In genomic region chr17:34555483-34555882, GRCm38 (mm10) we compare ENCODE assay signal across 9 mouse cellular contexts. TPM values are rescaled to one million over a fixed set of nuclear protein-coding genes. Genes with fewer than 3 reads are reported as not detected.
A peak's percentile ranks its signal among the peaks of the same experiment; 100 is the strongest.
DNase-seq lines count a peak whose midpoint lies in the region; ATAC-seq lines count a peak whose summit lies in the region.
"Had no signal": no experiment of that assay in that cellular context is flagged by ENCODE, and none has a peak within 500 bp of the region (broad histone marks: within the 10 kb centered on the region; RNA-seq: fewer than 3 reads in every experiment).

No protein-coding gene starts in this region.

- H3K4me1 ChIP-seq in liver, embryonic 12.5 days, result peaks cover 7% of the 10 kb centered on the region
- H3K4me1 ChIP-seq in embryonic facial prominence, embryonic 14.5 days (ENCODE audit: control insufficient read depth, insufficient read depth, low read length), result no peaks in the 10 kb centered on the region
- H3K4me1 ChIP-seq: embryonic facial prominence, embryonic 15.5 days had no signal

- no peak overlapping the region for H3K4me3 ChIP-seq in liver, embryonic 12.5 days
- no peak overlapping the region for H3K4me3 ChIP-seq in embryonic facial prominence, embryonic 14.5 days (ENCODE audit: low read depth, low read length)
- H3K4me3 ChIP-seq: embryonic facial prominence, embryonic 15.5 days had no signal

- peaks cover 40% of the 10 kb centered on the region for H3K27me3 ChIP-seq in liver, embryonic 12.5 days (replicated peaks)
- no peaks in the 10 kb centered on the region for H3K27me3 ChIP-seq in embryonic facial prominence, embryonic 14.5 days (replicated peaks; ENCODE audit: control insufficient read depth, insufficient read depth, low read length)
- H3K27me3 ChIP-seq: embryonic facial prominence, embryonic 15.5 days had no signal

- no peak overlapping the region for H3K9ac ChIP-seq in liver, embryonic 12.5 days
- H3K9ac ChIP-seq in embryonic facial prominence, embryonic 14.5 days (ENCODE audit: low read depth, low read length), result no peak overlapping the region
- H3K9ac ChIP-seq: embryonic facial prominence, embryonic 15.5 days had no signal

- WGBS in liver, embryonic 12.5 days (ENCODE audit: insufficient replicate concordance), result 12% methylated on average over 5 of the region's 5 CpGs
- 29% methylated on average over 5 of the region's 5 CpGs for WGBS in embryonic facial prominence, embryonic 14.5 days

- H3K9me3 ChIP-seq in liver, embryonic 12.5 days (replicated peaks), result no peaks in the 10 kb centered on the region
- no peaks in the 10 kb centered on the region for H3K9me3 ChIP-seq in embryonic facial prominence, embryonic 14.5 days (ENCODE audit: control insufficient read depth, low read length)
- H3K9me3 ChIP-seq: embryonic facial prominence, embryonic 15.5 days had no signal

- no peak for ATAC-seq in liver, embryonic 12.5 days
- no peak for ATAC-seq in embryonic facial prominence, embryonic 14.5 days (ENCODE audit: low read depth)
- peak; percentile 88 for ATAC-seq in megakaryocyte progenitor cell, adult 5-6 weeks (replicated peaks; ENCODE audit: poor library complexity)

- no peaks in the 10 kb centered on the region for H3K36me3 ChIP-seq in liver, embryonic 12.5 days
- no peaks in the 10 kb centered on the region for H3K36me3 ChIP-seq in embryonic facial prominence, embryonic 14.5 days (ENCODE audit: control insufficient read depth, insufficient read depth, low read length)
- H3K36me3 ChIP-seq: embryonic facial prominence, embryonic 15.5 days had no signal

- peak; percentile 82 for DNase-seq in liver
- peak; percentile 73 for DNase-seq in brain, adult 2 months (ENCODE audit: low read depth, low spot score)
- peak; percentile 33 for DNase-seq in embryonic facial prominence, embryonic 14.5 days (ENCODE audit: low spot score)
- peak; percentile 49 for DNase-seq in heart, postnatal 25 days (ENCODE audit: low spot score)
- DNase-seq in layer of hippocampus, postnatal 14 days (ENCODE audit: low spot score in 2 of 2), result peak; percentile 54 to 71
- DNase-seq in spleen, postnatal 36 days (ENCODE audit: low spot score in 2 of 2), result peak; percentile 65 to 73

- no peak overlapping the region for H3K27ac ChIP-seq in liver, embryonic 12.5 days
- no peak overlapping the region for H3K27ac ChIP-seq in embryonic facial prominence, embryonic 14.5 days (replicated peaks; ENCODE audit: low read depth, low read length)
- H3K27ac ChIP-seq: embryonic facial prominence, embryonic 15.5 days had no signal

- intact Hi-C loops in heart, postnatal 25 days (cut with DNase I), result loop anchor here (5.0 kb wide), 2 partner anchors 62 to 118 kb away; partner anchors contain the start of gene Egfl8

- H3K4me2 ChIP-seq in liver, embryonic 12.5 days, result no peak overlapping the region
- no peak overlapping the region for H3K4me2 ChIP-seq in embryonic facial prominence, embryonic 14.5 days (ENCODE audit: low read depth, low read length)
- H3K4me2 ChIP-seq: embryonic facial prominence, embryonic 15.5 days had no signal

RNA-seq across cellular contexts. Expression of gene Notch4, which starts 8.6 kb away (rescaled TPM):
- 1.7 and 2.0 TPM in 2 replicates for polyA plus RNA-seq in liver, embryonic 12.5 days (2016; fragmentation: Nextera tagmentation; extraction: Ambion mirVana)
- polyA plus RNA-seq in embryonic facial prominence, embryonic 14.5 days (2014; fragmentation: Nextera tagmentation; extraction: Ambion mirVana), result 4.7 and 5.3 TPM in 2 replicates
- total RNA-seq in heart, postnatal 25 days (2021), result 10 to 100 TPM; 35.3 to 47.2 TPM
- total RNA-seq in layer of hippocampus, postnatal 14 days (2021), result 10 to 100 TPM; 12.8 to 16.7 TPM
- 0.17 and 0.39 TPM in 2 replicates for total RNA-seq in megakaryocyte progenitor cell, adult 5-6 weeks (2015)
- total RNA-seq in megakaryocyte progenitor cell, adult 5-6 weeks (2017), result under 0.01 and 0.14 TPM in 2 replicates

RNA-seq across cellular contexts. Expression of gene Gpsm3, which starts 34.1 kb away (rescaled TPM):
- polyA plus RNA-seq in liver, embryonic 12.5 days (2016; fragmentation: Nextera tagmentation; extraction: Ambion mirVana), result 10.7 and 11.0 TPM in 2 replicates
- polyA plus RNA-seq in embryonic facial prominence, embryonic 14.5 days (2014; fragmentation: Nextera tagmentation; extraction: Ambion mirVana), result 7.5 and 8.7 TPM in 2 replicates
- total RNA-seq in heart, postnatal 25 days (2021), result 1 to 10 TPM; 4.1 to 4.2 TPM
- 1 to 10 TPM; 3.1 to 3.5 TPM for total RNA-seq in layer of hippocampus, postnatal 14 days (2021)
- 63.4 and 69.0 TPM in 2 replicates for total RNA-seq in megakaryocyte progenitor cell, adult 5-6 weeks (2015)
- 14.5 and 20.2 TPM in 2 replicates for total RNA-seq in megakaryocyte progenitor cell, adult 5-6 weeks (2017)

RNA-seq across cellular contexts. Expression of gene Pbx2, which starts 35.6 kb away (rescaled TPM):
- polyA plus RNA-seq in liver, embryonic 12.5 days (2016; fragmentation: Nextera tagmentation; extraction: Ambion mirVana), result 6.9 and 8.3 TPM in 2 replicates
- 11.3 and 12.2 TPM in 2 replicates for polyA plus RNA-seq in embryonic facial prominence, embryonic 14.5 days (2014; fragmentation: Nextera tagmentation; extraction: Ambion mirVana)
- total RNA-seq in heart, postnatal 25 days (2021), result 10 to 100 TPM; 17.6 to 17.8 TPM
- 10 to 100 TPM; 43.5 to 52.7 TPM for total RNA-seq in layer of hippocampus, postnatal 14 days (2021)
- total RNA-seq in megakaryocyte progenitor cell, adult 5-6 weeks (2015), result 17.0 and 20.6 TPM in 2 replicates
- total RNA-seq in megakaryocyte progenitor cell, adult 5-6 weeks (2017), result 24.9 and 26.7 TPM in 2 replicates

RNA-seq across cellular contexts. Expression of gene Btnl6, which starts 38.3 kb away (rescaled TPM):
- not detected in 2 replicates for polyA plus RNA-seq in liver, embryonic 12.5 days (2016; fragmentation: Nextera tagmentation; extraction: Ambion mirVana)
- not detected in 2 replicates for polyA plus RNA-seq in embryonic facial prominence, embryonic 14.5 days (2014; fragmentation: Nextera tagmentation; extraction: Ambion mirVana)
- not detected for total RNA-seq in heart, postnatal 25 days (2021)
- not detected for total RNA-seq in layer of hippocampus, postnatal 14 days (2021)
- total RNA-seq in megakaryocyte progenitor cell, adult 5-6 weeks (2015), result not detected in 2 replicates
- total RNA-seq in megakaryocyte progenitor cell, adult 5-6 weeks (2017), result not detected in 2 replicates
- polyA plus RNA-seq: embryonic facial prominence, embryonic 15.5 days had no signal

RNA-seq across cellular contexts. Expression of gene Ager, which starts 42.2 kb away (rescaled TPM):
- polyA plus RNA-seq in liver, embryonic 12.5 days (2016; fragmentation: Nextera tagmentation; extraction: Ambion mirVana), result 1.3 and 1.5 TPM in 2 replicates
- polyA plus RNA-seq in embryonic facial prominence, embryonic 14.5 days (2014; fragmentation: Nextera tagmentation; extraction: Ambion mirVana), result 2.0 and 2.3 TPM in 2 replicates
- total RNA-seq in heart, postnatal 25 days (2021), result under 1 TPM in 1 of 2 experiments, not detected in 1; 0.56 TPM
- total RNA-seq in layer of hippocampus, postnatal 14 days (2021), result 1 to 10 TPM; 1.2 to 1.5 TPM
- total RNA-seq in megakaryocyte progenitor cell, adult 5-6 weeks (2015), result 1.5 and 2.6 TPM in 2 replicates
- 0.24 and 3.0 TPM in 2 replicates for total RNA-seq in megakaryocyte progenitor cell, adult 5-6 weeks (2017)

Comparison
In these comparisons a context has a peak if more than half of its experiments do, and no peak if none do; other contexts are left out.
1. RNA of gene Notch4, which starts 8.6 kb away (total RNA-seq): 35.3 to 47.2 TPM in heart, postnatal 25 days and 12.8 to 16.7 TPM in layer of hippocampus, postnatal 14 days; under 0.01 to 0.39 TPM in megakaryocyte progenitor cell, adult 5-6 weeks; every median in the first group is over 4 times any median in the second.
2. Peak in every context shown above with its lines, with median percentiles within 50 percentile points of each other: DNase-seq.